ENCODE assay signal across 9 mouse cellular contexts in the genomic region with DNA sequence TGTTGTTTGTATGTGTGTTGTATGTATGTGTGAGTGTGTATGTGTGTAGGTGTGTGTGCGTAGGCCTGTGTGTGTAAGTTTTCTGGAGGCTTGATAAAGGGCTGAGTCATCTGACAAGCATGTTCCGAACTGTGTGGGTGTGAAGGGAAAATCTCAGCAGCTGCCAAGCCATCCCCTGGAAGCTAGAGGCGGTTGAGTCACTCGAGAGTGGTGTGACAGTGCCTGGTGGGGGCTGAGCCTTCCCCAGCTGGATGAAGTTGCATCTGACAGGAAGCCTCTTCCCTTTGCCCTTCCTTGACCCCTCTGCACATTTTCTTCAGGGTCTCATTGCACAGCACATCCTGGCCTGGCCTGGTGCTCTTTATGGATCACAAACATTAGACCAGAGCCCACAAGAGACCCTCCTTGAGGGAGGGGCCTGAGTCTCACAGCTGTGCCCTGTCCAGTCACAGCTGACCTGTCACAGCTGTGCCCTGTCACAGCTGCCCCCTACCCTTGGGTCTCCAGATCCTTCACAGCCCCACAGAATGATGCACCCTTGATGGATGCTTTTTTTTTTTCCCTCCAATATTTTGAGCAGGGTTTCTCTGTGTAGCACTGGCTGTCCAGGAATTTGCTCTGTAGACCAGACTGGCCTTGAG. TPM values are rescaled to one million over a fixed set of nuclear protein-coding genes. Genes with fewer than 3 reads are reported as not detected.
DNase-seq lines count a peak whose midpoint lies in the region; ATAC-seq lines count a peak whose summit lies in the region.
"Had no signal": no experiment of that assay in that cellular context is flagged by ENCODE, and none has a peak within 500 bp of the region (broad histone marks: within the 10 kb centered on the region; RNA-seq: fewer than 3 reads in every experiment).

No protein-coding gene starts in this region.

- H3K4me2 ChIP-seq in limb, embryonic 15.5 days: no peak overlapping the region

- no peak overlapping the region for H3K9ac ChIP-seq in limb, embryonic 15.5 days

- no peak overlapping the region for H3K4me3 ChIP-seq in limb, embryonic 15.5 days

- no peaks in the 10 kb centered on the region for H3K27me3 ChIP-seq in limb, embryonic 15.5 days

- H3K4me1 ChIP-seq in limb, embryonic 15.5 days: no peaks in the 10 kb centered on the region

- H3K27ac ChIP-seq in limb, embryonic 15.5 days: no peak overlapping the region
- H3K27ac ChIP-seq: macrophage had no signal

- peak; percentile 73; the same call in 1 of the 2 replicates for ATAC-seq in limb, embryonic 15.5 days (ENCODE audit: insufficient number of reproducible peaks, low FRiP score, low TSS enrichment, low read depth)

- intact Hi-C loops in heart, postnatal 25 days (cut with DNase I): loop anchor here (2.0 kb wide), 1 partner anchor 31 kb away; the partner anchor contains the start of gene Traf5

- WGBS in limb, embryonic 15.5 days: 38% methylated on average over 4 of the region's 4 CpGs

- peak; percentile 91 for DNase-seq in right cerebral cortex, adult 18-20 months
- DNase-seq in right cerebral cortex, postnatal 4 days: no peak
- DNase-seq in frontal cortex, postnatal 10 days (ENCODE audit: low spot score in 2 of 2): peak; percentile 46 to 68
- peak; percentile 79 for DNase-seq in heart, postnatal 25 days (ENCODE audit: low spot score)
- peak; percentile 39 for DNase-seq in testis, postnatal 14 days (ENCODE audit: low spot score)
- DNase-seq in neural tube, embryonic 10.5 days (ENCODE audit: extremely low spot score, low spot score): no peak
- no peak for DNase-seq in natural killer cell, adult 2 months (ENCODE audit: low spot score in 2 of 2)

- peaks cover 34% of the 10 kb centered on the region for H3K36me3 ChIP-seq in limb, embryonic 15.5 days

- H3K9me3 ChIP-seq in limb, embryonic 15.5 days: 0 out of 2 replicates have a peak, but pooled peaks cover 3% of the 10 kb centered on the region

RNA-seq across cellular contexts. Expression of gene Traf5, which starts 30.6 kb away (rescaled TPM):
- total RNA-seq in heart, postnatal 25 days (2021): 1 to 10 TPM; 7.0 to 7.5 TPM
- 21.7 TPM in 2 replicates for polyA plus RNA-seq in limb, embryonic 15.5 days (2015; fragmentation: Nextera tagmentation; extraction: Ambion mirVana)

Comparison
In these comparisons a context has a peak if more than half of its experiments do, and no peak if none do; other contexts are left out.
1. DNase-seq: peak in right cerebral cortex, adult 18-20 months (single experiment), frontal cortex, postnatal 10 days (2 of 2), heart, postnatal 25 days (single experiment) and testis, postnatal 14 days (single experiment); none in right cerebral cortex, postnatal 4 days (single experiment), neural tube, embryonic 10.5 days (single experiment) and natural killer cell, adult 2 months (0 of 2).